Mouse (Mus musculus) kidney, adult 2 months (tissue): ENCODE measurements at regions not wholly inside any gene's neighbourhood (a gene's known extent, or its start where the extent isn't known, plus 50 kb on each side); places are given as distances from the start of the nearest gene placed in this dataset.

Experiments
- DNase-seq: peaks from one replicate; pipeline ENCODE4 v3.0.0; 2021
- H3K27ac ChIP-seq: fragments of 200-500 bp; 2 replicates; pipeline ENCODE4 v1.5.1; 2012; ENCODE audit warnings: low read depth, low read length, control low read depth, inconsistent platforms; ENCODE audit not compliant: insufficient read depth
- H3K27me3 ChIP-seq: fragments of 200-500 bp; replicated peaks from 2 replicates; pipeline ENCODE4 v1.6.1; 2012; ENCODE audit warnings: mild to moderate bottlenecking, moderate library complexity, low read length, inconsistent platforms; ENCODE audit not compliant: control insufficient read depth, insufficient read depth
- H3K36me3 ChIP-seq: fragments of 200-500 bp; 2 replicates; pipeline ENCODE4 v1.6.1; 2012; ENCODE audit warnings: mild to moderate bottlenecking, moderate library complexity, low read length, inconsistent platforms; ENCODE audit not compliant: control insufficient read depth, insufficient read depth
- H3K4me1 ChIP-seq: fragments of 200-500 bp; 2 replicates; pipeline ENCODE4 v1.6.1; 2011; ENCODE audit warnings: low read length; ENCODE audit not compliant: control insufficient read depth, insufficient read depth
- H3K4me3 ChIP-seq: fragments of 200-500 bp; 2 replicates; pipeline ENCODE4 v1.5.1; 2011; ENCODE audit warnings: mild to moderate bottlenecking, low read depth, low read length, control low read depth; ENCODE audit not compliant: insufficient read depth
- CTCF ChIP-seq: fragments of 200-500 bp; conservative IDR thresholded peaks from 2 replicates; pipeline ENCODE4 v1.5.1; 2011; ENCODE audit warnings: low read depth, mild to moderate bottlenecking, control low read depth, low read length, moderate library complexity, mixed read lengths; ENCODE audit not compliant: insufficient read depth, insufficient read length
- POLR2A ChIP-seq: fragments of 200-500 bp; IDR thresholded peaks from one replicate; pipeline ENCODE4 v1.6.1; 2011; ENCODE audit warnings: low read depth, low read length, control low read depth
- WGBS: fragments of 180-500 bp; shearing (Covaris S2); methylation state at CpG from one replicate; pipeline ENCODE4 v1.1.7; 2018; 5-methylcytosine and 5-hydroxymethylcytosine counted together

- TF ChIP-seq CTCF (no peak), POLR2A (no peak)
- H3K4me3 ChIP-seq, result no peak overlapping the region
- WGBS, result 83% methylated on average over 3 of the region's 3 CpGs
Measured at GRCm38 (mm10) chr16:44637100-44637499, 78.4 kb upstream of the Boc start.

GRCm38 (mm10) chr16:44634486-44634885 lies 75.8 kb upstream of the Boc start:
- H3K4me3 ChIP-seq, result no peak overlapping the region
- H3K27me3 ChIP-seq, result no peaks in the 10 kb centered on the region
- H3K36me3 ChIP-seq, result no peaks in the 10 kb centered on the region
- H3K4me1 ChIP-seq, result peaks cover 19% of the 10 kb centered on the region
- 97% methylated on average over 4 of the region's 4 CpGs for WGBS
- no peak for DNase-seq
- H3K27ac ChIP-seq, result no peak overlapping the region
- TF ChIP-seq CTCF (no peak), POLR2A (no peak)

More at GRCm38 (mm10) chr16:44637100-44637499, 78.4 kb upstream of the Boc start:
- no peak for DNase-seq
- Histone ChIP-seq H3K36me3 (no peaks in the 10 kb centered on the region), H3K27me3 (no peaks in the 10 kb centered on the region), H3K27ac (no peak overlapping the region), H3K4me1 (peaks cover 10% of the 10 kb centered on the region)

DNA sequence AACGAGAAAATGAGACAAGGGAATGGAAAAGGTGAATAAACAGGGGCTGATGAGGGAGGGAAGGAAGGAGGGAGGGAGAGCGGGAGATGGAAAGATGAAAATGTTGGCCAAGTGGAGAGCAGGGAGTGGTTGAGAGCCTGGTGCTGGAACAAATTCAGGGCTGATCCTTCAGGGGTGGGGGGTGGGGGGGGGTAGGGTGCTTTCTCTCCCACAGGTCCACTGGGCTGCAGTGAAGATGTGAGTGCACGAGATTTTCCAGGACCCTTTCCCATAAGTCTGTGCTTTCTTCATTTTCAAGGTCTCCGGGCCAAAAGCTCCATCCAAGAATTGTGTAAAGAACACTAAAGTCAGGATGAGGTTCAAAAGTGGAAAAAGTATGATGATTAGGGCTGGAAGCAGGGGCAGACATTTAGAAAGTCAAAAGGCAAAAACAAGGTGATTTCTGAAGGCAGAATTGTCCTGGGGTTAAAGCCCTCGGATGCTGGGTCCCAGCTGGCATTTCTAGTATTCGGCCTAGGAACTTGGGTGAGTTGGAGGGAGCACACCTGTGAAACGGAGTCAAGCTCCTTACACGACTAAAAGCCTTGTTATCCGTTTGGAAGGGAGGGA lies 74.5 kb upstream of the Boc start:
- no peak for DNase-seq
- H3K27ac ChIP-seq, result peak overlapping the region; percentile 68
- peaks cover 19% of the 10 kb centered on the region for H3K4me1 ChIP-seq

DNA sequence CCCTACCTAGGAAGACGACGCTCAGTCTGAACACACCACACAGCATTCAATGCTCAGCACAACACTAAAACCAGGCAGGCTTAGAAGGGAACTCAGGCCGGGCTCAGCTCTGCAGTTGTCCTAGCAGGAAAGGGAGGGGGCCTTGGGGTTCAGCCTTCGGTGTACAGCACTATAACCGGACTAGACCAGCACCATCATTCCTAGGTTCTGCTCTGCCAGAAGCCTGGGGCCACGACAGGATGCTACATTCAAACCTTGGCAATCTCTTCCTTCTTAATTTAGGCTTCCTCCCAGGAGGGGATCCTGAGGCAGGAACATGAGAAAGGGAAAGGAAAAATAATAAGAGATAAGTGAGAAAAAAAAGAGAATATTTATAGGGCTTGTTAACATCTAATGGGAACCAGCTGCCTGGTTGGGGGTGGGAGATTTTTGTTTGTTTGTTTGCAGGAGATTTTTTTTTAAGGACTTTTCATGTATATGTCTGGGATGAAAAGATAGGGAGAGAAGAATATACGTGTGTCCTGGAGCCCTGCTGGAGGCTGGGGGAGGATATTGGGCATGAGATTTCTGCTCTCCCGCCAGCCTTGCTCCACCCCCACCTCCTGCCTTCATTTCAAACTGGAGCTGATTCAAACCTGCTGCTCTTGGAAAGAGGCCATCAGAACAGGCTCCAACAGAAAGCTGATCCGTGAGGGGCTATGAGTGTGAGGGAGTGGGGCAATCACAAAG lies 73.8 kb upstream of the Boc start:
- H3K27ac ChIP-seq, result peak overlapping the region; percentile 68
- H3K4me3 ChIP-seq, result no peak overlapping the region
- no peaks in the 10 kb centered on the region for H3K27me3 ChIP-seq
- WGBS, result 18% methylated on average over 9 of the region's 9 CpGs
- H3K4me1 ChIP-seq, result peaks cover 19% of the 10 kb centered on the region
- DNase-seq, result peak; percentile 62
- H3K36me3 ChIP-seq, result no peaks in the 10 kb centered on the region
- no peak for TF ChIP-seq POLR2A
- no peak for TF ChIP-seq CTCF

More for the DNA sequence above, 74.5 kb upstream of the Boc start:
- Histone ChIP-seq H3K36me3 (no peaks in the 10 kb centered on the region), H3K4me3 (no peak overlapping the region), H3K27me3 (no peaks in the 10 kb centered on the region)
- TF ChIP-seq CTCF, result no peak
- 53% methylated on average over 9 of the region's 9 CpGs for WGBS

- no peak for DNase-seq
- H3K36me3 ChIP-seq, result no peaks in the 10 kb centered on the region
- no peak overlapping the region for H3K4me3 ChIP-seq
- peak overlapping the region; percentile 14; the same call in 1 of the 2 replicates for H3K27ac ChIP-seq
- WGBS, result 68% methylated on average over 4 of the region's 4 CpGs
- TF ChIP-seq POLR2A (no peak), CTCF (no peak)
- no peaks in the 10 kb centered on the region for H3K27me3 ChIP-seq
- H3K4me1 ChIP-seq, result peaks cover 19% of the 10 kb centered on the region
Measured at GRCm38 (mm10) chr16:44631357-44632053, 72.8 kb upstream of the Boc start.

DNA sequence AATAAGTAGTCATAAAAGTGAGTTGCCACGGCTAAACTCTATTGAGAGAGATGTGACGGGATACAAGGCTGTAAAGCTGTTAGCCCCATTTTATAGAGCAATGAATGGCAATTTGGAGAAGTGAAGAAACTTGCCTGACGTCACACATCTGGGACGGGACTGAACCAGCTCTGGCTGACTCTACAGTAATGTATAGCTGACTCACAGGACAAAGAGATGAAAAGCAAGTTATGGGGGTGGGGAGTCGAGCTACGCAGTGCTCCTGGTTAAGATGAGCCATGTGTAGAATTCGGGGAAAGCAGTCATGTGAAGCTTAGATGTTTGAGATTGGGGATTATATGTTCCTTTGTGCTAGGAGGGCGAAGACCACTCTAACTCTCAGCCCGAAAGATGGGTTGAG lies 72.2 kb upstream of the Boc start:
- no peaks in the 10 kb centered on the region for H3K27me3 ChIP-seq
- H3K36me3 ChIP-seq, result no peaks in the 10 kb centered on the region
- TF ChIP-seq CTCF (no peak), POLR2A (no peak)
- WGBS, result 61% methylated on average over 9 of the region's 9 CpGs
- no peak overlapping the region for H3K4me3 ChIP-seq
- H3K4me1 ChIP-seq, result peaks cover 19% of the 10 kb centered on the region
- DNase-seq, result no peak
- H3K27ac ChIP-seq, result no peak overlapping the region

DNA sequence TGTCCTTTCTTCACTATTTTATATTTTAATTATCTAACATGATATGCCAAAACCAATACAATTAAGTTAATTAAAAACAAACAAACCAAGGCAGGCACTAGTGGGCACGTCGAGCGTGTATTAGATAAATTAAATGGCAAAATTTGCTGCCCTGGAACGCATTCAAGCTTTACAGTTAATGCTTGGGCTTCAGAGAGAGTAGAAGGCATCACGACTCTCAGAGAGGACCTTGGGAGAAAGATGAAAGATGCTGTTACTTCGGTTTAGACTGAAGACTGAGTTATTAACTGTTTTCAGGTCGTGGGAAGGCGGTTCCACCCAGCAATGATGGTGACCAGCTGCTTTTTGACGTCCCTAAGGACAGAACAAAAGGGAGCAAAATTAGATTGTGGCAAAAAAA lies 71.7 kb upstream of the Boc start:
- H3K27me3 ChIP-seq, result no peaks in the 10 kb centered on the region
- WGBS, result 32% methylated on average over 9 of the region's 9 CpGs
- peaks cover 19% of the 10 kb centered on the region for H3K4me1 ChIP-seq
- TF ChIP-seq CTCF (no peak), POLR2A (no peak)
- H3K36me3 ChIP-seq, result no peaks in the 10 kb centered on the region
- H3K4me3 ChIP-seq, result no peak overlapping the region
- DNase-seq, result no peak
- H3K27ac ChIP-seq, result no peak overlapping the region
